Mouse (Mus musculus): Measurements from ENCODE around the gene Yipf6.

DNA sequence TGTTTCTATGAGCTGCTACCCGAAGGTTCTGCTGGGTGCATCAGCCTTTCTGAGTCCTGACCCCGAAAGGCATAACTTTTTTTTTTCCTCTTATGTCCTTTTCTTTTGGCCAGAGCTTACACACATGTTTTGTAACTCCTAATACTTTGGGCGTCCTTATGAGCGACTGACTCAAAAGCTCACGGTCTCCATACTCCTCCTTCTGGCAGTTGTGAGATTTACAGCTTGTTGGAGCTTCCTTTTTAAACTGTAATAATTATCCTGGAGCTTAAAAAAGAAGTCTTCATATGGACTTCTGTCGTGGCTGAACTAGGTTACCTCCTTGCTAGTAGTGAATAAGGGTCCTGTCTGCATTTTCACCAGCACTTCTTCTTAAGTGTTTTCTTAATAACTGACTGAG lies 16.7 kb upstream of the Yipf6 start:
- no peak for TF ChIP-seq EP300 (IDR thresholded peaks at IDR 0.05; ENCODE audit: low read depth)
- peak; percentile 62 for TF ChIP-seq CTCF (IDR thresholded peaks at IDR 0.05; ENCODE audit: low read depth)

Measured in heart, postnatal 0 days (tissue).